Mouse (Mus musculus) cerebellum, adult (tissue): ENCODE measurements around the gene Tgfbrap1.
"Not testable (repeated sequence)": the region's sequence is repeated elsewhere in the genome, so short reads cannot be mapped to it uniquely, and the experiment has no call there.

Source experiments
- ATAC-seq: cut with Nextera tagmentation; 2 replicates; pipeline ENCODE4 v1.9.2; 2017; ENCODE audit warnings: mild to moderate bottlenecking, moderate library complexity, mixed read lengths; ENCODE audit not compliant: insufficient number of reproducible peaks, low FRiP score, low TSS enrichment

Tgfbrap1 gene

GRCm38 (mm10) chr1:43045204-43045982, 53.0 kb downstream of the Tgfbrap1 start:
- no peak for ATAC-seq

GRCm38 (mm10) chr1:43042271-43042670, 56.2 kb downstream of the Tgfbrap1 start:
- ATAC-seq = no peak

- ATAC-seq = no peak
These were observed 62.4 kb downstream of the Tgfbrap1 start for GRCm38 (mm10) chr1:43036014-43036413.

- not testable (repeated sequence) for ATAC-seq
These were observed 83.2 kb downstream of the Tgfbrap1 start for GRCm38 (mm10) chr1:43015153-43015685.

- ATAC-seq = no peak
These were observed 88.0 kb downstream of the Tgfbrap1 start for GRCm38 (mm10) chr1:43010461-43010860.

- no peak for ATAC-seq
These were observed 91.9 kb downstream of the Tgfbrap1 start for GRCm38 (mm10) chr1:43006524-43006923.

GRCm38 (mm10) chr1:43006051-43006514, 92.4 kb downstream of the Tgfbrap1 start:
- ATAC-seq = peak; percentile 73; the same call in 1 of the 2 replicates
